Mouse (Mus musculus) lung, adult 2 months (tissue): ENCODE data around the gene Sys1. TPM values are rescaled to one million over a fixed set of nuclear protein-coding genes. Genes with fewer than 3 reads are reported as not detected.

Source experiments
- DNase-seq: peaks from one replicate; pipeline ENCODE4 v3.0.0; 2022
- H3K4me1 ChIP-seq: fragments of 200-500 bp; 2 replicates; pipeline ENCODE4 v1.6.1; 2011; ENCODE audit warnings: low read length; ENCODE audit not compliant: control insufficient read depth, insufficient read depth
- H3K4me3 ChIP-seq: fragments of 200-500 bp; replicated peaks from 2 replicates; pipeline ENCODE3; 2011; ENCODE audit warnings: low read depth, mild to moderate bottlenecking, control low read depth, low read length; ENCODE audit errors: extremely low read depth
- CTCF ChIP-seq: fragments of 200-500 bp; IDR thresholded peaks from 2 replicates; pipeline ENCODE4 v1.5.1; 2011; ENCODE audit warnings: mild to moderate bottlenecking, low read length, control low read depth; ENCODE audit not compliant: insufficient read depth
- POLR2A ChIP-seq: fragments of 200-500 bp; IDR thresholded peaks from 2 replicates; pipeline ENCODE4 v1.6.1; 2011; ENCODE audit warnings: low read depth, mild to moderate bottlenecking, control low read depth, low read length, borderline replicate concordance; ENCODE audit errors: extremely low read depth
- WGBS: fragments of 180-500 bp; shearing (Covaris S2); methylation state at CpG from one replicate; pipeline ENCODE4 v1.1.7; 2018; 5-methylcytosine and 5-hydroxymethylcytosine counted together
- polyA plus RNA-seq: library from polyadenylated mRNA; depleted of rRNA; stranded (reverse); fragments of >200 nt; gene quantifications from 2 replicates; pipeline ENCODE4 v1.2.3, GENCODE M21; 2012

The Sys1 gene
- polyA plus RNA-seq, 1 experiment, result 89.8 TPM

DNA sequence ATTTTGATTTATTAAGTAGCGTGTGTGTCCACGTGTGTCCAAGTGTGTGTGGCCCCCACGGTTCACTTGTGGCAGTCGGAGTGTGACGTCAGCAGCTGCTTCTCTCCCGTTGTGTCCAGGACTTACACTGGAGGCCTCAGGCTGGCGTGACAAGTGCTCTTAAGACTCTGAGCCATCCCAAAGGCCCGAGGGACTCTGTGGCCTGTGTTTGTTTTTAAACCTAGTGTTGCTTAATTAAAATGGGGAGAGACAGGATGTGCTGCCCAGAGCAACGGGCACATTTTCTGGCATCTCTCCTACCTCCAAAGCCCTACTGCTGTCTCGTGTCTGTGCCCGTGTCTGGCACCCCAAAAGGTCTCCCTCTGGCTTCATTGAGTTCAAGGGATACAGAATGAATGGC is 33.3 kb upstream of the Sys1 start:
- no peak for DNase-seq
- no peaks in the 10 kb centered on the region for H3K4me1 ChIP-seq
- TF ChIP-seq CTCF, result no peak
- TF ChIP-seq POLR2A, result no peak
- H3K4me3 ChIP-seq, result no peak overlapping the region
- 65% methylated on average over 11 of the region's 11 CpGs for WGBS

DNA sequence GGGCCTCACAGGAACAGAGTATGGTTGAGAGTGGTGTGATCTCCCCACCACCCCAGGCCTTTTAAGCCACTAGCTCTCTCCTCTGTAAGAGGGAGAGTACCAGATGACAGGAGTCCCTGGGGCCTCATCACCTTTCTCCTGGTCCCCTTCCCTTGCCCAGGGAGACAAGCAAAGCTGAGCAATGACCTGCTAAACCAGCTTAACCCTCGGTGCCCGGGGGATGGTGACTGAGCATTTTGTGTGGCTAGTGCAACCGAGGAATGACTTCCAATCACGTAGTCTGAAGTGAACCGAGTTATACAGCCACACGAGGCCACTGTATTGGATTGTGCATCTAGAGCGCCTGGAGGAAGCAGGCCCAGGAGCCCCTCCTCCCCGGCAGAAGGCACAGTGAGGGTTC is 32.4 kb upstream of the Sys1 start:
- no peak for TF ChIP-seq CTCF
- Histone ChIP-seq H3K4me3 (no peak overlapping the region), H3K4me1 (no peaks in the 10 kb centered on the region)
- DNase-seq, result no peak
- 91% methylated on average over 8 of the region's 8 CpGs for WGBS

- 83% methylated on average over 5 of the region's 5 CpGs for WGBS
- H3K4me1 ChIP-seq, result peaks cover under 1% of the 10 kb centered on the region; the same call in 1 of the 2 replicates
- TF ChIP-seq POLR2A (no peak), CTCF (no peak)
- DNase-seq, result no peak
- no peak overlapping the region for H3K4me3 ChIP-seq
Observed at GRCm38 (mm10) chr2:164425401-164425800, 31.4 kb upstream of the Sys1 start.

DNA sequence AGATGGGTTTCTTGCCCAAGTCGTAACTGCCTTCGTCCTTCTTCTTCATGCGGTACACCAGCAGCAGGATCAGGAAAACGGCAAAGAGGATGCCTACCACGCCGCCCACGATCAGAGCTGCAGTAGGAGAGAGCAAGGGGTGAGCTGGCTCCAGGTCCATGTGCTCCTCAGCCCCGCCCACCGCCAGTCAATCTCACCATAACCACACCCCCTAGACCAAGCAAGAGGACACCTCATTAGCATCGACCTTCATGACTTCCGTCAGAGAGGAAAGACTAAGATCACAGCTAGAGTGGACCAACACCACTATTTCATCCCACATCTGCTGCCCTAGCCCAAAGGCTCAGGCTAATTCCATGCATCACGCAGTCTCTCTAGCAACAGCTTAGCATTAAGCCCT is 30.6 kb upstream of the Sys1 start:
- Histone ChIP-seq H3K4me3 (no peak overlapping the region), H3K4me1 (peaks cover 3% of the 10 kb centered on the region; the same call in 1 of the 2 replicates)
- WGBS, result 48% methylated on average over 12 of the region's 12 CpGs
- no peak for TF ChIP-seq CTCF
- TF ChIP-seq POLR2A, result no peak
- no peak for DNase-seq

DNA sequence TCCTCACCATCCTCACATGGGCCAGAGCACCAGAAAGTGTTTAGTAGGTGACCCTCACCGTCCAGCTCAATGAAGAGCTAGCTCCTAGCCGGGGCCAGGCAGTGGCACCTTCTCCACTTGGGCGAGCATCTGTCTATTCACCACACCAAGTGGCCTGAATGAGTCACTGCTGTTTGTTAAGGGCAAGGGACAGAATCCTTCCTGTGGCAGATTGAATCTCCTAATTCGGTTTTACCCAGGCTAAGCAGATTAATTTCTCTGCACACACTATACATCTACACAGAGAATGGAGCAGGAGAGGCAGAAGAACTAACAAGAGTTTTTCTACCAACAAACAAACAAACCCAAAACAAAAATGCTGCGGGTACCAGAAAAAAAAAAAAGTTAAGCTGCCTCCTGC is 29.8 kb upstream of the Sys1 start:
- TF ChIP-seq CTCF (no peak), POLR2A (no peak)
- Histone ChIP-seq H3K4me3 (no peak overlapping the region), H3K4me1 (peaks cover 5% of the 10 kb centered on the region; the same call in 1 of the 2 replicates)
- DNase-seq, result no peak
- WGBS, result 73% methylated on average over 5 of the region's 5 CpGs

DNA sequence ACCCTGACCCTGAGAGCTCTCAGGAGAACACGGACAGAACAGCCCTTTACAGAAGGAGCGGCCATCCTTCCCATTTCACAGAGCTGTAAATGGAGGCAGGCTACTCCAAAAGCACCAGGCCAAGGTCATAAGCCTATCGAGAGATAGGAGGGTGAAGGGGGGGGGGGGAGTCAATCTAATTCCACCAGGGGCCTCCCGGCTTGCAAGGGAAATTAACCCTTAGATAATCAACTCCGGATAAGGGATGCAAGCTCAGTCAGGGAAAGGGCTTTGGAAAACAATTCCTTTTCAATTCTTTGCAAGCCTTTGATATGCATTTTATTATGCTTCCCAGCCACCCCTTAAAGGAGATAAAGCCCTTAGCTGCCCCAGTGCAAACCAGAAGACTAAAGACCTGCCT is 28.3 kb upstream of the Sys1 start:
- no peak for DNase-seq
- Histone ChIP-seq H3K4me3 (no peak overlapping the region), H3K4me1 (peaks cover 18% of the 10 kb centered on the region)
- WGBS, result 61% methylated on average over 5 of the region's 5 CpGs
- TF ChIP-seq CTCF (no peak), POLR2A (no peak)

GRCm38 (mm10) chr2:164429881-164430615 is 26.7 kb upstream of the Sys1 start:
- no peak for TF ChIP-seq POLR2A
- TF ChIP-seq CTCF, result no peak
- peaks cover 19% of the 10 kb centered on the region for H3K4me1 ChIP-seq
- no peak overlapping the region for H3K4me3 ChIP-seq
- 65% methylated on average over 15 of the region's 15 CpGs for WGBS
- DNase-seq, result no peak

DNA sequence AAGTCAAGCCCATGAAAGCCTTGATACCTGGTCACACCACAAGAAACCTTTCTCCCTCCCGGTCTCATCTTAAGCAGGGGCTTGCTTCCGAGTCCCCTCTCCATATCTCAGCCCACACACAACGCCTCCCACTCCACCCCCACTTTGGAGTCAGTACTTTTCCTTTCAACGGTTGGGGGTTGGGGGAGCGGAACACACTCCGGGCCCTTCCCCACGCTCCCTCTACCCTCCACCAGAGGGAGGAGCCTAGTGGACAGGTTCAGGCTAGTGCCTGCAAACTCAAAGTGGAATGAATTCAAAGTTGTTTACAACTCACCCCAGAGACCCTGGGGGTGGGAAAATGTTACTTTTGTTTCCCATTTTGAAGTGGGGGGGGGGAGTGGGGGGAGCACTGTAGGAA is 26.1 kb upstream of the Sys1 start:
- Histone ChIP-seq H3K4me1 (peaks cover 21% of the 10 kb centered on the region), H3K4me3 (no peak overlapping the region)
- WGBS, result 39% methylated on average over 7 of the region's 7 CpGs
- DNase-seq, result no peak
- TF ChIP-seq POLR2A, result no peak
- 0 out of 2 replicates have a peak, but pooled peaks have one; percentile 4 for TF ChIP-seq CTCF

- peaks cover 21% of the 10 kb centered on the region for H3K4me1 ChIP-seq
- 51% methylated on average over 9 of the region's 9 CpGs for WGBS
- DNase-seq, result no peak
Observed at GRCm38 (mm10) chr2:164431676-164432465, 24.9 kb upstream of the Sys1 start.

GRCm38 (mm10) chr2:164432541-164433191 is 24.1 kb upstream of the Sys1 start:
- no peak overlapping the region for H3K4me3 ChIP-seq
- WGBS, result 23% methylated on average over 22 of the region's 22 CpGs
- no peak for TF ChIP-seq CTCF
- TF ChIP-seq POLR2A, result no peak
- peaks cover 21% of the 10 kb centered on the region for H3K4me1 ChIP-seq
- no peak for DNase-seq

More at GRCm38 (mm10) chr2:164431676-164432465, 24.9 kb upstream of the Sys1 start:
- H3K4me3 ChIP-seq, result no peak overlapping the region
- no peak for TF ChIP-seq POLR2A
